ENCODE assay signal across 27 mouse cellular contexts in genomic region chr16:76497041-76497808, GRCm38 (mm10).
DNase-seq lines count a peak whose midpoint lies in the region; ATAC-seq and TF ChIP-seq lines count a peak whose summit lies in the region.
"Had no signal": no experiment of that assay in that cellular context is flagged by ENCODE, and none has a peak within 500 bp of the region (broad histone marks: within the 10 kb centered on the region; RNA-seq: fewer than 3 reads in every experiment).

No protein-coding gene starts in this region.

- no peak overlapping the region for H3K9ac ChIP-seq in embryonic facial prominence, embryonic 14.5 days (ENCODE audit: low read depth, low read length)
- no peak overlapping the region for H3K9ac ChIP-seq in forebrain, embryonic 16.5 days (replicated peaks; ENCODE audit: low read depth, low read length)
- H3K9ac ChIP-seq in forebrain, embryonic 12.5 days, result no peak overlapping the region
- H3K9ac ChIP-seq: embryonic facial prominence, embryonic 12.5 days; heart, embryonic 13.5 days; hindbrain, embryonic 14.5 days had no signal

- no peak overlapping the region for H3K4me3 ChIP-seq in embryonic facial prominence, embryonic 14.5 days (ENCODE audit: low read depth, low read length)
- H3K4me3 ChIP-seq in embryonic facial prominence, embryonic 10.5 days, result no peak overlapping the region
- H3K4me3 ChIP-seq in forebrain, embryonic 16.5 days (replicated peaks; ENCODE audit: low read length), result no peak overlapping the region
- no peak overlapping the region for H3K4me3 ChIP-seq in forebrain, embryonic 12.5 days (replicated peaks)
- H3K4me3 ChIP-seq: embryonic facial prominence, embryonic 12.5 days; erythroblast, embryonic 14.5 days; heart, embryonic 10.5 days; heart, embryonic 13.5 days had no signal

- H3K9me3 ChIP-seq in embryonic facial prominence, embryonic 14.5 days (ENCODE audit: control insufficient read depth, low read length), result no peaks in the 10 kb centered on the region
- H3K9me3 ChIP-seq in embryonic facial prominence, embryonic 10.5 days, result no peaks in the 10 kb centered on the region
- no peaks in the 10 kb centered on the region for H3K9me3 ChIP-seq in forebrain, embryonic 16.5 days (ENCODE audit: control insufficient read depth, low read length)
- no peaks in the 10 kb centered on the region for H3K9me3 ChIP-seq in forebrain, embryonic 12.5 days
- H3K9me3 ChIP-seq: embryonic facial prominence, embryonic 12.5 days; heart, embryonic 10.5 days; heart, embryonic 13.5 days had no signal

- no peak for TF ChIP-seq POLR2A in brain, embryonic 14.5 days (IDR thresholded peaks at IDR 0.05; ENCODE audit: borderline replicate concordance, extremely low read depth, insufficient read depth, insufficient read length, poor library complexity, severe bottlenecking)

- no peaks in the 10 kb centered on the region for H3K36me3 ChIP-seq in embryonic facial prominence, embryonic 14.5 days (ENCODE audit: control insufficient read depth, insufficient read depth, low read length)
- no peaks in the 10 kb centered on the region for H3K36me3 ChIP-seq in embryonic facial prominence, embryonic 10.5 days (replicated peaks)
- no peaks in the 10 kb centered on the region for H3K36me3 ChIP-seq in forebrain, embryonic 16.5 days (ENCODE audit: control insufficient read depth, insufficient read depth)
- no peaks in the 10 kb centered on the region for H3K36me3 ChIP-seq in forebrain, embryonic 12.5 days (replicated peaks)
- H3K36me3 ChIP-seq: embryonic facial prominence, embryonic 12.5 days; heart, embryonic 10.5 days; heart, embryonic 13.5 days had no signal

- H3K27me3 ChIP-seq in embryonic facial prominence, embryonic 14.5 days (replicated peaks; ENCODE audit: control insufficient read depth, insufficient read depth, low read length), result no peaks in the 10 kb centered on the region
- no peaks in the 10 kb centered on the region for H3K27me3 ChIP-seq in embryonic facial prominence, embryonic 10.5 days (replicated peaks; ENCODE audit: low read depth, poor library complexity, severe bottlenecking)
- no peaks in the 10 kb centered on the region for H3K27me3 ChIP-seq in forebrain, embryonic 16.5 days (replicated peaks; ENCODE audit: control insufficient read depth, insufficient read depth, low read length)
- no peaks in the 10 kb centered on the region for H3K27me3 ChIP-seq in forebrain, embryonic 12.5 days
- H3K27me3 ChIP-seq: embryonic facial prominence, embryonic 12.5 days; heart, embryonic 13.5 days had no signal

- peak; percentile 60; the same call in 1 of the 2 replicates for ATAC-seq in embryonic facial prominence, embryonic 14.5 days (ENCODE audit: low read depth)
- peak; percentile 63; the same call in 1 of the 2 replicates for ATAC-seq in forebrain, embryonic 16.5 days
- ATAC-seq in forebrain, embryonic 12.5 days (ENCODE audit: low FRiP score), result no peak
- ATAC-seq: activated CD4-positive, CD25-positive, alpha-beta regulatory T cell, adult 4 months; hindbrain, postnatal 0 days; inflammation-experienced regulatory T-cells, adult 6 months; intestine, embryonic 16.5 days had no signal

- H3K4me1 ChIP-seq in embryonic facial prominence, embryonic 14.5 days (ENCODE audit: control insufficient read depth, insufficient read depth, low read length), result no peaks in the 10 kb centered on the region
- peaks cover 5% of the 10 kb centered on the region; the same call in 1 of the 2 replicates for H3K4me1 ChIP-seq in embryonic facial prominence, embryonic 10.5 days
- no peaks in the 10 kb centered on the region for H3K4me1 ChIP-seq in forebrain, embryonic 16.5 days (replicated peaks; ENCODE audit: control insufficient read depth, insufficient read depth, low read length)
- no peaks in the 10 kb centered on the region for H3K4me1 ChIP-seq in forebrain, embryonic 12.5 days
- H3K4me1 ChIP-seq: embryonic facial prominence, embryonic 12.5 days had no signal

- DNase-seq in embryonic facial prominence, embryonic 14.5 days (ENCODE audit: low spot score), result peak; percentile 8
- DNase-seq in embryonic facial prominence, embryonic 10.5 days (ENCODE audit: low spot score), result no peak
- peak; percentile 85 for DNase-seq in heart, adult 11 months
- DNase-seq in heart, adult 8-10 months (ENCODE audit: low spot score), result no peak
- DNase-seq in brain, embryonic 14.5 days (ENCODE audit: low read depth), result peak; percentile 49
- DNase-seq in right cerebral cortex, postnatal 25 days, result no peak
- DNase-seq: adrenal gland, adult 8-10 months; adrenal gland, postnatal 25 days; cerebellum, adult 18-20 months; cerebellum, adult 9-10 months; cerebellum, postnatal 14 days; gastrocnemius, postnatal 10 days; heart, adult 18-20 months; heart, postnatal 14 days; heart, postnatal 4 days; kidney, adult 18-20 months had no signal

- H3K4me2 ChIP-seq in embryonic facial prominence, embryonic 14.5 days (ENCODE audit: low read depth, low read length), result no peak overlapping the region
- H3K4me2 ChIP-seq in forebrain, embryonic 16.5 days (ENCODE audit: low read length), result no peak overlapping the region
- no peak overlapping the region for H3K4me2 ChIP-seq in forebrain, embryonic 12.5 days
- H3K4me2 ChIP-seq: embryonic facial prominence, embryonic 12.5 days; heart, embryonic 13.5 days; hindbrain, embryonic 14.5 days had no signal

- no peak overlapping the region for H3K27ac ChIP-seq in embryonic facial prominence, embryonic 14.5 days (replicated peaks; ENCODE audit: low read depth, low read length)
- H3K27ac ChIP-seq in embryonic facial prominence, embryonic 10.5 days (replicated peaks), result no peak overlapping the region
- H3K27ac ChIP-seq in forebrain, embryonic 16.5 days (ENCODE audit: low read length), result no peak overlapping the region
- no peak overlapping the region for H3K27ac ChIP-seq in forebrain, embryonic 12.5 days
- H3K27ac ChIP-seq: embryonic facial prominence, embryonic 12.5 days; heart, embryonic 10.5 days; heart, embryonic 13.5 days; hindbrain, embryonic 14.5 days; hindbrain, postnatal 0 days had no signal

- TF ChIP-seq CTCF in brain, embryonic 14.5 days (IDR thresholded peaks at IDR 0.05; ENCODE audit: borderline replicate concordance, extremely low read depth, insufficient read depth, insufficient read length), result no peak

- WGBS in embryonic facial prominence, embryonic 14.5 days, result 74% methylated on average over 12 of the region's 12 CpGs
- WGBS in embryonic facial prominence, embryonic 10.5 days, result 91% methylated on average over 12 of the region's 12 CpGs
- 79% methylated on average over 12 of the region's 12 CpGs for WGBS in forebrain, embryonic 16.5 days
- WGBS in forebrain, embryonic 12.5 days, result 87% methylated on average over 12 of the region's 12 CpGs

Comparison
In these comparisons a context has a peak if more than half of its experiments do, and no peak if none do; other contexts are left out.
1. DNase-seq: peak in embryonic facial prominence, embryonic 14.5 days (single experiment), heart, adult 11 months (single experiment) and brain, embryonic 14.5 days (single experiment); none in embryonic facial prominence, embryonic 10.5 days (single experiment), heart, adult 8-10 months (single experiment) and right cerebral cortex, postnatal 25 days (single experiment).